Mouse (Mus musculus) spleen, adult 12 weeks (tissue): Measurements from ENCODE around the gene Ccdc60.

Experiments
- DNase-seq: peaks from one replicate; pipeline ENCODE4 v3.0.0; 2022; ENCODE audit warnings: low spot score

Ccdc60 gene

DNA sequence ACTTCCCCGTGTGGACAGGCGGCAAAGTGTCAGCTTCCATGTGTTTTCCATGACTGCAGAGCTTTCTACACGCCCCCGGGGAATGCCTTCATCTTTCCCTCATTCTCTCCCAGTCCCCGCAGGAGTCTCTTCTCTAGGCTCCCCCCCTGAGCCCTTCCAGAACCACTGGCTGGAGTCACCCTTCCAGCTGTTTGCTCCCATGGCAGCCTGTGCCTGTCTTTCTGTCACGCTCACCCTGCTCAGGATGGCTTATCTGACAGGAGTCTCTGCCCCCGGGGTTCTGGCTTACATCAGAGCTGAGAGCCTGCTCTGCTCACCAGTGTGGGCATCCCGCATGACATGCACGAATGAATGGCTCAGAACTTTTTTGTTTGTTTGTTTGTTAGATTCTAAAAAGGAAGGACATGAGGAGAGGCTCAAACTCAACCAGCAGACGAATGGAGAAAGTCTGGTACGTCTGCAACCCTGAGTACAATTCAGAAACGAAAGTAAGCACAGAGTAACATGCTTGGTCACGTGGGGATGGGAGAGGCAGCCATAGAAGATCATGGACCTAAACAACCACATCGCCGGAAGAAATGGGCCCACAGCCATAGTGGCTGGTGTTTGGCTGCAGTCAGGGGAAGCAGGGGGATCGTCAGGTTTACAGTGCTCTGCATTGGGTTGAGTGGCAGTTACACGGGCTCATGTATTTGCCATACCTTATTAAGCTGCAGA, 17.1 kb downstream of the Ccdc60 start:
- DNase-seq = no peak

DNA sequence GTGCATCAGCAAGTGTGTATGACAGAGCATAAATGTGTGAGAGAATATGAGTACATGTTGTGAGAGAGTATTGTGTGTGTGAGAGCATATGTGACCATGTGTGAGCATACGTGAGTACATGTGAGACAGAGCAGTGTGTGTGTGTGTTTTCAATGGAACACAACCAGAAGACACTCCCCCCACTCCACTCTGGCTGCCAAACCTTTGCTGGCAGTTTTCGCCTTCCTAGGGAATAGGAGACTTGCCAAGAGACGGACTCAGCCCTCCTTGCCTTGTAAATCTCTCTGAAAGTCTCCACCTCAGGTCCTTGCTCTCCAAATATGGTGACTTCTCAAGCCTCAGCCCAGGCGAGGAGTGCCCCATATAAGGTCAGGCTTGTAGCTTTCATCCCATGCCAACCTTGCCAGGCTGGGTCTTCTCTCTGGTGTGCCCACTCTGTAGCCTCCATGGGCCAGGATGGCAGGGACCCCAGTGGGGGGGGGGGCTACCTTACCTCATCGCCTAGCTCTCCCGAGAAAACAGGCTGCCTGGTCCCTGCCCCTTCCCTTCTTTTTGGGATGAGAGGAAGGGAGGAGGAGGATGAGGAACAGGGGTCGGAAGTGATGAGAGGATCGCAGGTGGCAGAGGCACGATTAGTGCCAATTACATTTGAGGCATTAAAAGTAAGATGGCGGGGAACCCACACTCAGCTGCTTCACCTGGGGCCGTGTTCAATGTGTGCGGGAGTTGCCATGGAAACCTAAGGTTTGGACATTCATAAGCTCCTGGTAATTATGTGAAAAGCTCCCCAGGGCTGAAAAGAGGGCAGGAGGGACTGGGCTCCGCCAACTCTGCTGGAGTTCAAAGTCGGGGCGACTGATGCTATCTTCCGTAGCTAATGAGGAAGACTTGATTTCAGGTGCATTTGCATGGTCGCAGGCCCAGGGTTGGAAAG, 19.3 kb downstream of the Ccdc60 start:
- no peak for DNase-seq

DNA sequence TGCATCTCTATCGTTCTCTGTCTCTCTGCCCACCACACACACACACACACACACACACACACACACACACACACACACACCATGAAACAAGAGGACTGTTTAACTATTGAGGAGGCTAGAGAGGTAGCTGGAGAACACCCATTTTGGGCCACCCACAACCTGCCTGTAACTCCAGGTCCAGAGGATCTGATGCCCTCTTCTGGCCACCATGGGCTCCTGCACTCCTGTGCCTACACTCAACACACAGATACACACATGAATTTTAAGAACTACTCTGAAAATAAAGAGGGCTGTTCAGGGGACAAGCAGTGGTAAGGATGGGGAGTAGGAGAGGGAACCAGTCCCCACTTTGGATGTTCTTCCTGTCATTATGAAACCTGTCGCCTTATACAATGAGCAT, 26.1 kb downstream of the Ccdc60 start:
- no peak for DNase-seq

DNA sequence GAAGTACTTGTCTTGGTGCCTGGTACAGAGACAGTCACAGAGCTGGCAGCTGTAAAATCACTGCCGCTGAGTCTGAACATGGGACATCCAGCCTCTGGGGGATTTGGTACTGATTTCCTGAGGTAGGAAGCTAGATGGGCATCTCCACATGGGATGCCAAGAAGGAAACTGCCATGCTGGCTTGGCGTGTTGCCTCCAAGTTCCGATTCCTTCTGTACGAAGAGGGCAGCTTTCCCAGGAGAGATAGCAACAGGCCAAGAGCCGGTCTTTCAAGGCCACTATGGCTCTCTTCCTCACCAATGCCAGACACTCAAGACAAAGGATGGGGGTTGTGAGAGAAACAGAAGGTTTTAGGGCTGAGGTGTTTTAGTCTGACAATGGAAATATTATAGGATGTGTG, 26.8 kb downstream of the Ccdc60 start:
- no peak for DNase-seq

DNA sequence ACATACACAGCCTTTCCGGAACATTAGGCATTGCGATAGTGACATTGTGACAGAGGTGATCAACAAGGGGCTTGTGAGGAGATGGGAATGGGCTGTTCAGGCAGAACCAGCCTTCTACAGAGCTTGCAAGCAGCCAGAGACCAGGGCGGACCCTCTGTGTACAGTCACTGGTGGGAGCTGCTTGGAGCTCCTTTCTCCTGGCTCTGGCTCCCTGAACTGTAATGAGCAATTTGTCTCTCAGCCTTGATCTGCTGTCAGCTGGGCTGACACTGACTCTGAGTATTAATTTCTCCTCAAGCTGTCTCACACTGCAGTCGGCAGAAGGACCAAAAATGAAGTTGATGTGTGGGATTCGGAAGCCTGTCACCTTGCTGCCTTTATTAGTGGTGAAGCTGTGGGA, 28.4 kb downstream of the Ccdc60 start:
- DNase-seq = no peak

DNA sequence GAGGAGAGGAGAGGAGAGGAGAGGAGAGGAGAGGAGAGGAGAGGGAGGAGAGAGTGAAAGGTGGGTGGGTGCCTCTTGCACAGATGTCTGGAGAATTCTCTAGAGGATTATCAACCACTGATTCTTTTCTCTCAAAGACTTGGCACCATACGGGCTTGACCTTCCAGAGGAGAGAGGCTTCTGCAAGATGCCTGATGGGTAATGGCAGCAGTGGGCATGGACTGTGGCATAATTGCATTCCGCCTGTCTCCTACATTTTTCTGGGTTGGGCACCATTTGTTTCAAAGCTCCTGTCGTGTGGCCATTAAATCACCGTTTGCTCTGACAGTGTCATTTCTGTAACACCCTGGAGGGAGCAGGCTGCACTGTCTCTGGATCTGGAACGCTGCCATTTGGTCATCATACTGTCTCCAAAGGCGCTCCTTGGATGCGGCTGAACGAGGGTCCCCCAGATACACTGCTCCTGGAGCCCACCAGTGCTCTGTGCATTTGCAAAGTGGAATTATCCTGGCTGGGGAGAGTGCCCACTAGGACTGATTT, 30.4 kb downstream of the Ccdc60 start:
- DNase-seq = no peak

DNA sequence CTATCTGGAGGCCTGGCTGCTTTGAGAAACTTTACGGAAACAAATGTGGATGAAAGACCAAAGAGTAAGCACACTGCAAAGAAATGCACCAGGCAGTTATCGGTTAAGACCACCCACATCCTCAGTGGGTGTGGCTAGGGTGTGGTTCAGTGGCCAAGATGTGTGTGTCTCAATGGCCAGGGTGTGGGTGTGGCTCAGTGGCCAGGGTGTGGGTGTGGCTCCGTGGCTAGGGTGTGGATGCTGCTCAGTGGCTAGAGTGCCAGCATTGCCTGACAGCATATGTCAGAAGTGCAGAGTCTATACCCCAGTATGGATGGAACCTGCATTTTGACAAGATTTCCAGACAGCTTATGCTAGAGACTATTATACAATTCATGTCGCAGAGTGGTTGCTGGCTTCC, 34.9 kb downstream of the Ccdc60 start:
- no peak for DNase-seq

DNA sequence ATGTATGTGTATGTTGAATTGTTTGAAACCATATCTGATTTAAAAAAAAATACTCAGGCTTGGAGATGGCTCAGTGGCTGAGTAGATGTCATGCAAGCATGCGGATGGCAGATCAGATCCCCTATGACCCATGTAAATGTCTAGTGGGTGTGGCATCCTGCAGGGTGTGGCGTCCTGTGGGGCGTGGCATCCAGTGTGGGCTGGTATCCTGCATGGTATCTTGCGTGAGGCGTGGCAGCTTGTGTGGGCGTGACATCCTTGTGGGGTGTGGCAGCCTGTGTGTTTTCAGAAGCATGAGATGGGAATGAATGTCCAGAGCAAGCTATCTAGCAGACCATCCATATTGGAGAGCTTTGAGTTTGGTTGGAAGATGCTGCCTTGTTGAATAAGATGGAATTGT, 36.6 kb downstream of the Ccdc60 start:
- DNase-seq = no peak

DNA sequence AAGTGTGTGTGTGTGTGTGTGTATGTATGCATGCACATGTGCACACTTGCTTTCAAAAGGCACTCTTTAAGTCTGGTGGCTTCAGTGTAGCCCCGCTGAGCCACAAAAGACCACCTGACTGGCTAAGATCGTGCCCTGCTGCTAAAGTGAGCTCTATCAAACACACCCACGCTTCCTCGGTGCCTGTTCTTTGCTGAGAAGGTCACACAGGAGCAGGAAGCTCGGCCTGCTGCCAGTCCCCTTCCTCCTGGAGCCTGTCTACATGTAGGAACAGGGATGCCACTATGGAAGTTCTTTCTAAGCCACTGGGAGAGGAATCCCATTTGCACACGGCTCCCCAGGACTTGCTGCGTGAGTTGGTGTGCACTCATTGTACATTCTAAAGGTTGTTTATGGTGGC, 42.1 kb downstream of the Ccdc60 start:
- no peak for DNase-seq

DNA sequence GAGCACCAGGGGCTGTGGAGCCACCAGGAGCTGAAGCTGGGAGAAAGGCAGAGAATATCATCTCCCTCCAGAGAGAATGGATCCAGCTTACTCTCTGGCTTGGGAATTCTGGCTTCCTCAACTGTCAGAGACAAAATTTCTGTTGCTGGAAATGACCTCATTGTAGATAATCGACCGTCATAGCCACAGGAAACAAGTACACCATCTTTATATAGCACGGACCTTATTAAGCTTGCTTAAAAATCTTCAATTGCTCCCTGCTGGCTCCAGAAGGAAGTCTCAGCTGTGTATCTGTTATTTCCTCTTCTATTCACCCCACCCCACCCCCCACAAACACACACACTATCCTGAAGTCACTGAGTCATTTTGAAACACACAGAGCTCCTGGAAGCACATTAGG, 44.3 kb downstream of the Ccdc60 start:
- DNase-seq = no peak

DNA sequence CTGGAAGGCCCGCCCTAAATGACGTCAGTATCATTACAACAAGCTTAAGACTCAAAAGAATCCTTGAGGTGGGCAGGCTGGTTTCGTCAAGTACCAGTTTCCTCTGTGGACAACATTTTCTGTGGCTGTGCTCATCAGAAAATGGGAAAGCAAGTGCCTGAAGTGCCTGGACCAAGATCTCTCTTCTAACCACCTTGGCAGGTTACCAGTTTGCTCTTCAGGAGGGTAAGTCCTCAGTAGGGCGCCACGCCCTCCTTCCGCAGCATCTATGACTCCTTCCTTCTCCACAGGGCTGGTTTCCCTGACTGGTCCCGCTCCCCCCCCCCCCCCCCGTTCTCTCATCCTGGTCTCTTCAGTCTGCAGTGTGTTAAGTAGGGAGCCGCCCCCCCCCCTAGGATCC, 45.2 kb downstream of the Ccdc60 start:
- DNase-seq = no peak

DNA sequence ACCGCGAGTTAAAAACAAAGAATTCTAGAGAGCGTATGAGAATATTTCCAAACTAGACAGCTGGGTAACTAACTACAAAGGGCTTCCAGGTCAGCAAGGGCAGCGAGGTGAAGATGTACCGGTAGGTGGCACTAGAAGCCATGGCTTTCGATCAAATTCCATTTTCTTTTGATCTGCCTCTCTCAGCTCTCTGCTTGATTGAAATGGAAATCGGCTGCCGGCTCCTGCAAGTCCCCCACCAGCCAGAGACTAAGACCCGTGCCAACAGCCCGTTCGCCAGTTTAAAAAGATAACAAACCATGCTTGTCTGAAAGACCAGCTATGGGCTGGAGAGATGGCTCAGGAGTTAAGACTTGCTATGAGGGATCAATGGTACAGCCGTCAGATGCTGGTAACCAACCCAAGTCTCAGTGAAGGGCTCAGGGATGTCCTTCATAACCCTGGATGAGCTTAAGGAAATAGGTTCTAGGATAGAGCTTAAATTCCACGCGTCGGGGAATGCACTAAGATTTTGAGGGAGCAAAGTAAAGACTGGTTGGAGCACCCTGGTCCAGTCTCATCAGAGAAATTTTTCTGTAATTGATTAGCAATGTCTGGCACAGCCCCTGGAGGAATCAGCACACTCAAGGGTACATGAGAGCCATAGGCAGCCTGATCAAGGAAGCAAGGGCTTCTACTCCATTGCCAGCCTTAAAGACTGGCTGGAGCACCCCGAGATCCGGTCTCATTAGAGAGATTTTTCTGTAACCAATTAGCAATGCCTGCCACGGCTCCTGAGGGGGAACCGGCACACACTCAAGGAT, 56.7 kb downstream of the Ccdc60 start:
- no peak for DNase-seq

DNA sequence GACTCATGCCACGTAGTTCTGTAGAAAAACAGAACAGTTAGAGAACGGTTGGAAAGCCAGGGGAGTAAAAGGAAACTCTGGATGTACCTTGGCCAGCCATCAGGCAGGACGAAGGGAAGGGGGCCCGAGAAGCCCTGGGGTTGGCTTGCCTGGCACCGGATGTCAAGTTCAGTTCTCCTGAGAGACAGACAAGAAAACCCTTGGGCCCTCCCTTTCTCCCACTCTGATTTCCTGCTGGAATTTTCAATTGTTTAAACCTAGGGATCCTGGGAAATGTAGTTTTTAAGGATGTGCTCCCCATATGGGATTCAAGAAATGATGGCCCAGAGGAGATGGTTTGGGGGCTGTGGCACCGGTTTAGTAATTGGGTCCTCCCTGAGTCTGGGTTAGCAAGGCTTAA, 60.4 kb downstream of the Ccdc60 start:
- DNase-seq = no peak

DNA sequence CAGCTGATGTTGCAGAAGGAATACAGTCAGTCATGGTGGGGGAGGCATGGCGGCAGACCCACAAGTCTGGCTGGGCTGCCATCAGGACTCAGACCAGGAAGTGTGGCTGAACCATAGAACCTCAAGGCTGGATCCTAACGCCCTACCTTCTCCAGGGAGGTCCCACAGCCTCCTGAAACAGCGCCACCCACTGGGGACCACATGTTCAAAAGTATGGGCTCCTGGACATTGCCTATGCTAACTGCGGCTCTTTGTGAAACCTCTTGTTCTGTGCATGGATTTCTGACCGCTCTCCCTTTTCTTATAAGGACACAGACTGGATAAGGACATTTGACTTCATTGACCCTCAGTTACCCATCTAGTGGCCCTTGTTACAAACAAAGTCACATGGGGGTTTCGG, 64.8 kb downstream of the Ccdc60 start:
- no peak for DNase-seq

DNA sequence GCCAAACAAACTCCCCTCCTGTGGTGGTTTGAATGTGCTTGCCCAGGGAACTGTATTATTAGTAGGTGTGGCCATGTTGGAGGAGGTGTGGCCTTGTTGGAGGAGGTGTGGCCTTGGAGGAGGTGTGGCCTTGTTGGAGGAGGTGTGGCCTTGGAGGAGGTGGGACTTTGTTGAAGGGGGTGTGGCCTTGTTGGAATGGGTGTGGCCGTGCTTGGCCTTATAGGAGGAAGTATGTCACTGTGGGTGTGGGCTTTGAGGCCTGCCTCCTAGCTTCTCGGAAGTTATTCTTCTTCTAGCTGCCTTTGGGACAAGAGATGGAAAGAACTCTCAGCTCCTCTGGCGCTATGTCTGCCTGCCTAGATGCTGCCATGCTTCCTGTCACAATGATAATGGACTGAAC, 66.9 kb downstream of the Ccdc60 start:
- no peak for DNase-seq

DNA sequence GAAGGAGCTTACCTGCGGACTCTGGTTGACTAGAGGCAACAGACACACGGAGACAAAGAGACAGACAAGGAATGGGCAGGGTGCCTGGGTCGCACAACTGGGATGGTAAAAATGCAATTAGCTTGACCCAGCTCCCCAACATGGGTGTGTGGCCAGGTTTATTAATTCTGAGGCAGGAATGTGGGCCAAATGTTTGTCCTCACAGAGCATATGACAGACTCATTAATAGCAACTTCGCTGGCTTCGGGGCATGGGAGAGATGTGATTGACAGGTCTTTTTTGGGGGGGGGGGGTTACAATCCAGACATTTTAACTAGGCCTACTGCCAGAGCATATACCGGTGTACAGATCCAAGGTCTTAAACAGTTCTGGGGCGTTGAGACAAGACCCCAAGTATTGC, 69.5 kb downstream of the Ccdc60 start:
- no peak for DNase-seq

DNA sequence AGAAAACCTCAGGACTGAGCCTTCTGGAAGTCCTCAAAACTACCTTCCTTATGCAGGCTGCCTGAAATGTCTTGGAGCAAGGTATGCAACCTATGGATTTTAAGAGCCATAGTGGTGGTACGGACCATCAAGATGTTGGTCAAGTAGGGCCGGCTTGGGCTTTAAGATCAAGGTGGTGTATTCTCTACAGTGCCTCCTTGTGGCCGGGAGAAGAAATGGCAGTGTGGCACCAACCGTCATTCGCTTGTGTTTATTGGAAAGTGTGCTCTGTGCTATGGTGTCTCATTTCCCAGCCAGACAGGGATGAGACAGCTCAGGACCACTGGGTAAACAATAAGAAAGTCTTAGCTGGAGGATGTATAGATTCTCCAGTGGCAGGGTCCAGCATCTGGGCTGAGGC, 76.1 kb downstream of the Ccdc60 start:
- no peak for DNase-seq

DNA sequence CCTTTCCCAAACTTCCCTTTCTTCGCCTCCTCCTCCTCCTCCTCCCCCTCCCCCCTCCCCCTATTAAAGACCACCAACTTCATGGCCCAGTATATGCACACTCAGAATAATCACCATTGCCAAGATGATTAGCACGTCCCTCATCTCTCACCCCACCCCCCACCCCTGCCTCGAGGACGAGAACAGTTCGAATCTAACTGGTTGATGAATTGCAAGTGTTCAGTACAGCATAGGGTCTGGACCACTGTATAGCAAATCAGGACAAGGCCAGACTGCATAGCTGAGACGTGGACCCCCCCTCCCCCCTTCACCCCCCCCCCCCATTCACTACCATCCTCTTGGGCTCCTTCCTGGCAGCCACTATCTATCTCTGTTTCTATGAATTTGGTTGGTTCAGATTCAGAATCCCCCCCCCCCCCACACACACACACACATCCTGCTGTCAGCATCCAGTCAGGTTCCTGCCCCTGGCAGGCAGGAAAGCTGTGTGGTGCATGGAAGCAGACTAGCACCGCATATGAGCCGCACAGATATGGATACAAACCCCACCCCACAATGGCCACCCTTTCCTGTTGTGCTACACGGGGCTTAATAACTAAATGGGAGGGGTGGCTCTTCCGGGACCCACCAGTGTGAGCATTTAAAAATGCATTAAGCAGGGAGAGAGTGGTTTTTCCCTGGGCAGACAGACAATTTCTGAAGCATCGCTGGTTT, 79.2 kb downstream of the Ccdc60 start:
- DNase-seq = no peak

DNA sequence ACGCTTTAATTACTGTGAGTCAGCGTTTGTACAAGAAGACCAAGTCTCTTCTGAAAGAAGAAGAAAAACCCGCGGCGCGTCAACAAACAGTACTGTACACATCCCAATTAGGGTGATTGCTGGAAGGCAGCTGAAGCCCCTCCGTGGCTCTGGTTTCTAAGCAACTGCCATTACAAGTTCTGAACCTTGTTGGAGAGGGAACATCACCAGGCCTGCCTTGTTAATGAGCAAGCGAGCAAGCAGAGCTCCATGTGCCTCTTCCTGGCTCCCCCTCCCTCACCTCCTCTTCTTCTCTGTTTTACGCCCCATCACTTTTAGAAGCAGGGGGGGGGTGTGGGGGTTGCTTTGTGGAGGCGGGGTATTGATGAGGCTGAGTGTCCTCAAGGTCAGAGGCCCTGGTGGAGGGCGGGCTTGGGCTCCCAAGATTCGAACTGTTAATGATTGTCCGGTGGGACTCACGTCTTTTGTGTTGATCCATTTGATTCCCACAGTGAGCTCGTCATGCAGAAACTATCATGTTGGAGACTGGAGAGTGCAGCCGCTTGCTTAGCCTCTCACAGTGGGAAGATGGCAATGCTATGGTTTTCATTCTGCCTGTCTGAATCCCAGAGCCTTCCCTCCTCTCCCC, 79.9 kb downstream of the Ccdc60 start:
- no peak for DNase-seq

DNA sequence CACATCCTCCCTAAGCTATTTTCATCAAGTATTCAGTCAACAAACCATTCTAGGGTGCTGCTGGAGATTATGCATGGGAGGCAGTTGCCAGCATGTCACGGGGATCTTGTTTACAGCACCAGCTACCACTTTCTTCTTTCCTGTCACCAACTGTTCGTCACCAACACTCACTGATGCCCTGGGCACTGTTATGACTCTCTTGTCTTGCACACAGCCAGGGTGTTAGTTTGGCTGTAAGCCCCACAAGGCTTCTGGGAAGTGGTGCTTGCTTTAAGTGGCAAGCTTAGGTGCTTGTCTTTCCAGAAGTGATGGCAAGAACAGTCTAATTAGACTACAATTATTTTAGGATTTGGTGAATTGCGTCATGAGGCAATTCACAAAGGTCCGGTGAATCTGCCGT, 86.1 kb downstream of the Ccdc60 start:
- no peak for DNase-seq

DNA sequence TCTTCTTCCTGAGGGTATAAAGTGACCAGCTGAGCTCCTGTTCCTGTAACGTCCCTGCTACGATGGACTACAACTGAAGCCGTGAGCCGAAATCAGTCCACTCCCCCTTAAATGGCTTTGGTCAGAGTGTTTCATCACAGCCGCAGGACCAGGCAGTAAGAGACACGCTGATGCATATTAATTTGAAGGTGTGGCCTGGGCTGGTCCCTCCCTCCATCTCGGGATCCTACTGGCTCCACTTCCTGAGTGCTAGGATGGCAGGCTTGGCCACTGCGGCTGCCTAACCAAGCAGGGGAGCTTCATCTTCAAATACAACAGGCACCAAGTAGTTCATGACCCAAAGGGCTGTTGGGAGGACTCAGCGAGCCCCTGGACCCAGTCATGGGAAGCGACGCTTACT, 94.3 kb downstream of the Ccdc60 start:
- DNase-seq = no peak
